Mouse (Mus musculus): ENCODE measurements around the gene Il16.

DNA sequence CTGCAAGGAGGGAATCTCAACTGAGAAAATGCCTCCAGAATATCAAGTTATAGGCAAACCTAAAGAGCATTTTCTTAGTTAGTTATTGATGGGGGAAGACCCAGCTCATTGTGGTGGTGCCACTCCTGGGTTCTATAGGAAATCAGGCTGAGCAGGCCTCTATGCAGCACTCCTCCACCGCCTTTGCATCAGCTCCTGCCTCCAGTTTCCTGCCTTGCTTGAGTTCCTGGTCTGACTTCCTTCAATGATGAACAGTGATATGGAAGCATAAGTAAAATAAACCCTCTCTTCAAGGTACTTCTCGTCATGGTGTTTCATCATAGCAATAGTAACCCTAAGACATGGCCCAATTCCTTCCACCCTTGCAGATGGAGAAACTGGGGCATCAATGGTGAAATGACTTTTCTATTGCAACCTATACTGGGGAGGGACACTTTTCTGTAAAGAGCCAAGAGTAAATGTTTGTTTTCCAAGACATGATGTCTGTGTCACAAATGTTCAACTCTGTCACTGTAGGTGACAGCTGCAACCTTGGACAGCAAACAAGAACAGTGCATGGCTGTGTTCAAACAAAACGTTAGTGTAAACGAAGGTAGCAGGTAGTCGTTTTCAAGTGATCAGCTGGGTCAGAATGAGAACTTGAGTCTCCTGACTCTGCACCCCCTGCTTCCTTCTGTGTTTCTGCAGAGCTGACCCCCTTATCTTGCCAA is 77.4 kb downstream of the Il16 start:
- TF ChIP-seq CTCF (IDR thresholded peaks at IDR 0.05; ENCODE audit: extremely low read depth, insufficient read depth, low read length): no peak
- no peak for TF ChIP-seq POLR2A (IDR thresholded peaks at IDR 0.05; ENCODE audit: extremely low read depth, insufficient read depth, low read length)

Data from cortical plate, adult 2 months (tissue).